Mouse (Mus musculus) limb, embryonic 11.5 days (tissue): Measurements from ENCODE around the gene Apol6. TPM values are rescaled to one million over a fixed set of nuclear protein-coding genes. Genes with fewer than 3 reads are reported as not detected.
A peak's percentile ranks its signal among the peaks of the same experiment; 100 is the strongest.

Experiments
- ATAC-seq: fragments of 200-750 bp; cut with Nextera tagmentation; 2 replicates; pipeline ENCODE4 v1.8.0; 2017; ENCODE audit warnings: low read depth; ENCODE audit not compliant: insufficient number of reproducible peaks, low FRiP score, low TSS enrichment
- DNase-seq: peaks from one replicate; pipeline ENCODE4 v3.0.0-alpha.2; 2015; ENCODE audit warnings: low spot score
- H3K27ac ChIP-seq: fragments of 300-500 bp; sonication (generic); replicated peaks from 2 replicates; pipeline ENCODE4 v1.5.1; 2014; ENCODE audit warnings: low read depth, mild to moderate bottlenecking, low read length
- H3K27me3 ChIP-seq: fragments of 300-500 bp; sonication (generic); 2 replicates; pipeline ENCODE4 v1.6.1; 2014; ENCODE audit warnings: mild to moderate bottlenecking, low read length, mixed read lengths; ENCODE audit not compliant: control insufficient read depth, insufficient read depth
- H3K36me3 ChIP-seq: fragments of 300-500 bp; sonication (generic); 2 replicates; pipeline ENCODE4 v1.6.1; 2014; ENCODE audit warnings: mild to moderate bottlenecking, low read length, moderate library complexity, mixed read lengths; ENCODE audit not compliant: control insufficient read depth, insufficient read depth
- H3K4me1 ChIP-seq: fragments of 300-500 bp; sonication (generic); 2 replicates; pipeline ENCODE4 v1.6.1; 2014; ENCODE audit warnings: low read length, mixed read lengths; ENCODE audit not compliant: control insufficient read depth, insufficient read depth
- H3K4me2 ChIP-seq: fragments of 300-500 bp; sonication (generic); 2 replicates; pipeline ENCODE4 v1.6.1; 2014; ENCODE audit warnings: low read depth, mild to moderate bottlenecking, moderate library complexity; ENCODE audit not compliant: severe bottlenecking
- H3K4me3 ChIP-seq: fragments of 300-500 bp; sonication (generic); 2 replicates; pipeline ENCODE4 v1.5.1; 2014; ENCODE audit warnings: low read depth, low read length
- H3K9ac ChIP-seq: fragments of 300-500 bp; sonication (generic); 2 replicates; pipeline ENCODE4 v1.6.1; 2014; ENCODE audit warnings: mild to moderate bottlenecking, low read length
- H3K9me3 ChIP-seq: fragments of 300-500 bp; sonication (generic); 2 replicates; pipeline ENCODE4 v1.6.1; 2016; ENCODE audit warnings: low read length; ENCODE audit not compliant: control insufficient read depth
- WGBS: fragments of 180-500 bp; shearing (Covaris S2); extraction: QIAGEN DNeasy Blood & Tissue Kit; methylation state at CpG from one replicate; pipeline ENCODE4 v1.1.7; 2014; 5-methylcytosine and 5-hydroxymethylcytosine counted together
- polyA plus RNA-seq: library from polyadenylated mRNA; unstranded; fragments of >200 nt; fragmentation: Nextera tagmentation; extraction: Ambion mirVana; gene quantifications from 2 replicates; pipeline ENCODE4 v1.2.1, GENCODE M21; 2014

Apol6 gene
- polyA plus RNA-seq, 1 experiment from 2014 or later, result not detected

DNA sequence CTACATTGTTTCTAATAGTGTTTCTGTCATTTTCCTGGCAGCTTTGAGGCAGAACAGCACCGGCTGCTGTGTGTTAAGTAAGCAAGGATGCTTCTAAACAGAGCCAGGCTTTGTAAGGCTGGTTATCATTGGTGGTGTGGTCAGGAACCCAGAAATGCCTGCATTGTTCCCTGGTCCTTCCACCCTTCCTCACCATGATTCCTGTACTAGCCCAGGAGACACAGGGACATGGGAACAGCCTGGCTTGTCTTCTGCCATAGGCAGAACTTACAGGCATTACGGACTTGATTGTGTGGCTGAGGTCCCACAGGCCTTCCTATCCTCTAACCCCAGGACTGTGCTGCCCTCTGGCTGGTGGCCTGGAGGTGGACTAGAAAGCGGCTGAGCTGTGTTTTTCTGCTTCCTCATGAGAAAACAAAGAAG is 23.9 kb downstream of the Apol6 start:
- Histone ChIP-seq H3K4me2 (no peak overlapping the region), H3K4me3 (no peak overlapping the region), H3K9ac (no peak overlapping the region), H3K36me3 (no peaks in the 10 kb centered on the region), H3K27me3 (no peaks in the 10 kb centered on the region), H3K9me3 (no peaks in the 10 kb centered on the region), H3K27ac (no peak overlapping the region), H3K4me1 (0 out of 2 replicates have a peak, but pooled peaks cover 5% of the 10 kb centered on the region)
- DNase-seq (no peak), ATAC-seq (no peak)
- 71% methylated on average over 3 of the region's 3 CpGs for WGBS

GRCm38 (mm10) chr15:77069019-77069418 is 24.5 kb downstream of the Apol6 start:
- H3K4me2 ChIP-seq, result no peak overlapping the region

DNA sequence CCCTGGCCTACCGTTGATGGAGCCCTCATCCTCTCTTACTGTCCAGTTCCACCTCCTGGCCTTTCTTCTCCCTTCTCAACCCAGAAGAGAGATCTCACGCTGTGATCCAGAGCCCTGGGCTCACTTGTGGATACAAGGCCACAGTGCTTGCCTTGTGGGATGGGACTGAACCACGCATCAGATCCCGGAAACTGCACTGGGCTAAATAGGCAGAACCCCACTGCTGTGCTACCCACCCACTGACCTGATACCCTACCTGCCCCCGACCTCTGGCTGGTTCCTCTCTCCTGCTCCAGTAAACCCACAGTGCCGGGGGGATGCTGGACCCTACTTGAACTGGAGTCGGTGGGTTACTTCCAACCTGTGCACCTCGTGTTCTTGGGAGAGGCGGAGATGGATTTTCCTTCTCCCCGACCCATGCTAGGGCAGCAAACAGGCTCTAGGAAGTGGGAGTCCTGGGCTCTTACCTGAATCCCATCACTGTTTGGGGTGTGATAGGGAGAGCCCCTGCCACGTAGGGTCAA is 26.3 kb downstream of the Apol6 start:
- H3K4me1 ChIP-seq, result 0 out of 2 replicates have a peak, but pooled peaks cover 5% of the 10 kb centered on the region
- no peak overlapping the region for H3K4me3 ChIP-seq
- no peak overlapping the region for H3K9ac ChIP-seq
- no peak overlapping the region for H3K27ac ChIP-seq
- DNase-seq (no peak), ATAC-seq (no peak)
- H3K36me3 ChIP-seq, result no peaks in the 10 kb centered on the region
- no peak overlapping the region for H3K4me2 ChIP-seq
- no peaks in the 10 kb centered on the region for H3K27me3 ChIP-seq
- WGBS, result 87% methylated on average over 11 of the region's 11 CpGs
- no peaks in the 10 kb centered on the region for H3K9me3 ChIP-seq

More at GRCm38 (mm10) chr15:77069019-77069418, 24.5 kb downstream of the Apol6 start:
- H3K27ac ChIP-seq, result no peak overlapping the region
- no peaks in the 10 kb centered on the region for H3K36me3 ChIP-seq
- H3K9ac ChIP-seq, result no peak overlapping the region
- H3K4me3 ChIP-seq, result no peak overlapping the region
- no peaks in the 10 kb centered on the region for H3K27me3 ChIP-seq
- ATAC-seq (no peak), DNase-seq (no peak)
- 85% methylated on average over 3 of the region's 3 CpGs for WGBS
- 0 out of 2 replicates have a peak, but pooled peaks cover 5% of the 10 kb centered on the region for H3K4me1 ChIP-seq
- no peaks in the 10 kb centered on the region for H3K9me3 ChIP-seq

- Histone ChIP-seq H3K4me3 (no peak overlapping the region), H3K9ac (no peak overlapping the region), H3K4me1 (0 out of 2 replicates have a peak, but pooled peaks cover 5% of the 10 kb centered on the region), H3K27ac (no peak overlapping the region), H3K27me3 (no peaks in the 10 kb centered on the region), H3K36me3 (no peaks in the 10 kb centered on the region), H3K4me2 (peak overlapping the region; percentile 16), H3K9me3 (no peaks in the 10 kb centered on the region)
- WGBS, result 19% methylated on average over 10 of the region's 10 CpGs
- DNase-seq, result peak; percentile 51
- peak; percentile 54; the same call in 1 of the 2 replicates for ATAC-seq
Observed at GRCm38 (mm10) chr15:77071501-77071900, 27.0 kb downstream of the Apol6 start.

- H3K4me2 ChIP-seq, result no peak overlapping the region
- 0 out of 2 replicates have a peak, but pooled peaks cover 5% of the 10 kb centered on the region for H3K4me1 ChIP-seq
- peaks cover 3% of the 10 kb centered on the region; the same call in 1 of the 2 replicates for H3K36me3 ChIP-seq
- H3K4me3 ChIP-seq, result no peak overlapping the region
- 89% methylated on average over 4 of the region's 4 CpGs for WGBS
- no peak for DNase-seq
- no peak for ATAC-seq
- H3K27ac ChIP-seq, result no peak overlapping the region
- no peaks in the 10 kb centered on the region for H3K27me3 ChIP-seq
- no peaks in the 10 kb centered on the region for H3K9me3 ChIP-seq
- H3K9ac ChIP-seq, result no peak overlapping the region
Observed at GRCm38 (mm10) chr15:77072556-77073163, 28.1 kb downstream of the Apol6 start.

- H3K9ac ChIP-seq, result no peak overlapping the region
- peaks cover 7% of the 10 kb centered on the region; the same call in 1 of the 2 replicates for H3K36me3 ChIP-seq
- H3K4me2 ChIP-seq, result no peak overlapping the region
- ATAC-seq (no peak), DNase-seq (no peak)
- no peak overlapping the region for H3K4me3 ChIP-seq
- H3K9me3 ChIP-seq, result no peaks in the 10 kb centered on the region
- WGBS, result 83% methylated on average over 3 of the region's 3 CpGs
- H3K27me3 ChIP-seq, result no peaks in the 10 kb centered on the region
- no peak overlapping the region for H3K27ac ChIP-seq
- 0 out of 2 replicates have a peak, but pooled peaks cover 3% of the 10 kb centered on the region for H3K4me1 ChIP-seq
Observed at GRCm38 (mm10) chr15:77076523-77076922, 32.0 kb downstream of the Apol6 start.

- no peak for ATAC-seq
- H3K4me3 ChIP-seq, result no peak overlapping the region
- no peak overlapping the region for H3K9ac ChIP-seq
- no peak overlapping the region for H3K27ac ChIP-seq
- 94% methylated on average over 9 of the region's 9 CpGs for WGBS
- no peak overlapping the region for H3K4me2 ChIP-seq
- no peaks in the 10 kb centered on the region for H3K27me3 ChIP-seq
- peaks cover 11% of the 10 kb centered on the region; the same call in 1 of the 2 replicates for H3K36me3 ChIP-seq
- H3K4me1 ChIP-seq, result no peaks in the 10 kb centered on the region
- no peak for DNase-seq
- no peaks in the 10 kb centered on the region for H3K9me3 ChIP-seq
Observed at GRCm38 (mm10) chr15:77077906-77078305, 33.4 kb downstream of the Apol6 start.

DNA sequence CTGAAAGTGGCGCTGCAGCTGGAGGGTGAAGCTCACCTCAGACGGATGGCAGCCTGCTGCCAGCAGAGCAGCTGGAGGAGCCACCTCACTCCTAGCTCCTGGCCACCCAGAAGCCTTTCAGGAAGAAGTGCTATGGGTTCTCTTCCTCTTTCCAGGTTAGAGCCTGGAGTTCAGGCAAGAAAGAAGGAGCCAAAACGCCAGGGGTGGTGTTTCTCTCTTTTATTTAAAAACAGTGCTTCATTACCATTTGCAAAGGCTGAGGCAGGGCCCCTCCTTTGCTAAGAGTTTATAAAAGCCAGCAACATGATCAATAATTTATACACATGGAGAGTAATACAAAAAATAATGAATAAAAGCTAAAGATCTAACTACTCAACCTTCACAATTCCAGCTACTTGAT is 34.3 kb downstream of the Apol6 start:
- Histone ChIP-seq H3K36me3 (peaks cover 11% of the 10 kb centered on the region; the same call in 1 of the 2 replicates), H3K4me3 (no peak overlapping the region), H3K9ac (no peak overlapping the region), H3K27ac (no peak overlapping the region), H3K4me1 (no peaks in the 10 kb centered on the region), H3K27me3 (no peaks in the 10 kb centered on the region), H3K9me3 (no peaks in the 10 kb centered on the region), H3K4me2 (no peak overlapping the region)
- 72% methylated on average over 3 of the region's 3 CpGs for WGBS
- DNase-seq (no peak), ATAC-seq (no peak)
